Mouse (Mus musculus) urinary bladder, adult 18-20 months (tissue): ENCODE measurements around the gene Commd6.
A peak's percentile ranks its signal among the peaks of the same experiment; 100 is the strongest.
"Not testable (repeated sequence)": the region's sequence is repeated elsewhere in the genome, so short reads cannot be mapped to it uniquely, and the experiment has no call there.

Source experiments
- DNase-seq, 2 experiments: peaks; one replicate each; pipeline ENCODE4 v3.0.0; 2022; ENCODE audit warnings: low spot score in 2 of 2, mixed read lengths in 2 of 2

Gene Commd6

DNA sequence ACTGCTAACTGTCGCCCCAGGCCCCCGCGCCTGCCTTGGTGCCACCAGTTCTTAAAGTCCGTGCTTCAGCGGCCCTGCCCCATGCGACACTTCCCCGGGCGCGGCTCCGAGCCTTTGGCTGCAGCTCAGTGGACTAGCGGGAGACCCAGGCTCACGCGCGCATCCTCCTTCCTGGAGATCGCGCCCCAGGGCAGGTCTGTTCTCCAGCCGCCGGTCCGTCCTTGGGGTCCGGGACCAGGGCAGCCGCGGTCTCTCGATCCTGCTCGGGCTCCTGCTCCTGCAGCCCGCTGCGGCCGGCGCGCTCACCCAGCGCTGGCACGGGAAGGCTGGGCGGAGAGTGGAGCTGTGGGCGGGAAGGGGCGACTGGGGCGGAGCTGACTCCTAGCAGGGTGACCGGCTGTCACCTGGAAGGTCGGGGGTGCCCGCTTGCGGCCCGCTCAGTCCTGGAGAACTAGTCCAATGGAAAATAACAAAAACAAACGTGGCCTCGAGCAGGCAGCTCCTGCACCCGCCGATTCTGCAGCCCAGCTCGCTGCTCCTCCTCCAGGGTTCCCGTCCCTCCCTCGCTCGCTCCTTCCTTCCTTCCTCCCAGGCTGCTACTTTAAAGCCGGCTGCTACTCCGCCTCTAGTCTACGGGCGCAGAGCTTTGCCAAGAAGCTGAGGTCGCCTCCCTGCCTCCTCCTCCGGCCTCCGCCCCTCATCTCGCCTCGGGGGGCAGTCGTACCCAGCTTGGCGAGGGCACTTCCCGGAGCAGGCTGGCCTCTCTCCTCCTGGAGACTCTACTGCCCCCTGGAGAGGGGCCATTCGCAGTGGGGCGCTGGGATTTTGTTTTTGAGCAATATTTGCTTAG is 31.7 kb downstream of the Commd6 start, which contains the start of gene Tbc1d4:
Gene Tbc1d4, minus strand, starts transcription at position 673 of the 850 bp plus-strand sequence.
- DNase-seq, result peak; percentile 71 to 88

GRCm38 (mm10) chr14:101607631-101608518 is 32.6 kb downstream of the Commd6 start:
- peak in 1 of 2 experiments; percentile 41 for DNase-seq

- DNase-seq, result no peak
Observed at GRCm38 (mm10) chr14:101605843-101606242, 34.6 kb downstream of the Commd6 start.

DNA sequence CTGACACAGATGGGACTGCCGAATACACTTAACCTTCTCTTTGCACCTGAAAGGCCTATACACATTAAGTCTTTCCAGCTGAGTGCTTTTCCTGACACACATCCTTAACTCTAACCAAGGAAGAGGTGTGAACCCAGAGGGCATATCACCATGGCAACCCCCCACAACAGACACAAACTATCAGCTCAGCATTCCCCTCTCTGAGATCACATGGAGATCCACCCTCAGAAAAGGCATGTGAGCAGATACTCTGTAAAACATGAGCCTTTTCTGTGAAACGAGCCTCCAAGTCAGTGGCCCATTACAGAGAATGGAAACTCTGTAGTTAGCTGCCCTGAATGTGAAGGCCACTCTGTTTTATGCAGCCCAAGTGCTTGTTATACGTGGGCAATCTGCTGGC is 37.6 kb downstream of the Commd6 start:
- DNase-seq, result no peak

DNA sequence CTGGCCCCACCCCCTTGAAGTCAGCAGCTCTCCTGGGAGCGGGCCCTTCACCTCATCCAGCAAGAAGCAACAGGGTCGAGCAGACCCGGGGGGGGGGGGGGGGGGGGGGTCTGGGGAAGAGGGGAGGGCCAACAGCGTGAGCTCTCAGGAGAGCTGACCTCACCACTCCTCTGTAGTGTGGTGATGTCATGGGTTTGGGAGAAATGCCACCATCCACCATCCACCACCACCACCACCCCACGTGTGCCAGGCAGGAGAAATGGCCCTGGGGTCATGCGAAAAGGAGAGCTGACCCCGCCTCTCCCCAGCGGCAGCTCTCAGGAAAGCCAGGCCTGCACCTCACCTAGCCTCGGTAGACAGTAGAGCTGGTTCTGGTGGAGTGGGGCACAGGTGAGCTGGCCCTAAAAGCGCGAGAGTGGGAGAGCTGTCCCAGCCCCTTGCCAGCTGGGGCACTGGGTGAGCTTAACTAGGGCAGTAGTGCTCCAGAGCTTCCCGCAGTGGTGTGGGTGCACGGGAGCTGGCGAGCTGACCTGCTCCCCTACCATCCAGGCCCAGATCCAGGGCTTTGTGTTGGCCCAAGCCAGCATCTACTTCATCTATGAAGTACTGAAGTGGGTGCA is 43.3 kb downstream of the Commd6 start:
- DNase-seq, result no peak

- no peak for DNase-seq
Observed at GRCm38 (mm10) chr14:101596691-101597090, 43.8 kb downstream of the Commd6 start.

GRCm38 (mm10) chr14:101595301-101596080 is 45.0 kb downstream of the Commd6 start:
- no peak for DNase-seq

- no peak for DNase-seq
Observed at GRCm38 (mm10) chr14:101594001-101594400, 46.5 kb downstream of the Commd6 start.

DNA sequence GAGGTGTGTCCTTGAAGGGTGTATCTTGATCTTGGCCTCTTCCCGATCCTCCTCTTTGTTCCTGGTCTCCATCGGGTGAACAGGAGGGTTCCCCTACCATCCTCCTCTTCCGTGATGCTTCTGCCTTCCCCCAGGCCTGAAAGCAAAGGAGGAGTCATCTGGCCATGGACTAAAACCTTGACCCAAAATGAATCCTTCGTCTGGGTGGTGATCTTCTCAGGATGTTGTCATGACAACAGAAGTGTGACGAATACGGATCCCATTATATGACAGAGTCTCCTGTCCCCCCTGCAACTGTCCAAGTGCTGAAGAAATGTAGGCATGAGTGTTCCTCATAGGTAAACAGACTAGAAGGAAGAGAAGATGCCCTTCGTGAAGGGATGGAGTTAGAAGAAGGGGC is 47.1 kb downstream of the Commd6 start:
- no peak for DNase-seq

DNA sequence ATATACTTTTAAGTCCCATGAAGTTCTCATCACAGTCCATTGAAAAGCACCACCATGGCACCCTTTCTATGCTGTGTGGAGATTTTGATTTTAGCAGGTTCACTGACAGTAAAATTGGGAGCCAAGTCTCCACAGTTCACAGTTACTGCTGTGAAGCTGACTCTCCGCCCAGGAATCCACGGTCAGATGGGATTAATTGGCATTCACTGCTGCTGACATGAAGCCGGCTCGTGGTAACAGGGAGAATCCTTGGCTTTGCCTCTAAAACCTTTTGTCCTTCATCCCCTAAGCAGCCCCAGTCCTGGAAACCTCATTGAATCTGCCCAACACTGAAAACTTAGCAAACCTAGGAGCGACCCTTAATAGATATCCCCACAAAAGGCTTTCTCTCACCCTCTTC is 49.4 kb downstream of the Commd6 start:
- no peak for DNase-seq

- DNase-seq, result not testable (repeated sequence)
Observed at GRCm38 (mm10) chr14:101588209-101588991, 52.1 kb downstream of the Commd6 start.

DNA sequence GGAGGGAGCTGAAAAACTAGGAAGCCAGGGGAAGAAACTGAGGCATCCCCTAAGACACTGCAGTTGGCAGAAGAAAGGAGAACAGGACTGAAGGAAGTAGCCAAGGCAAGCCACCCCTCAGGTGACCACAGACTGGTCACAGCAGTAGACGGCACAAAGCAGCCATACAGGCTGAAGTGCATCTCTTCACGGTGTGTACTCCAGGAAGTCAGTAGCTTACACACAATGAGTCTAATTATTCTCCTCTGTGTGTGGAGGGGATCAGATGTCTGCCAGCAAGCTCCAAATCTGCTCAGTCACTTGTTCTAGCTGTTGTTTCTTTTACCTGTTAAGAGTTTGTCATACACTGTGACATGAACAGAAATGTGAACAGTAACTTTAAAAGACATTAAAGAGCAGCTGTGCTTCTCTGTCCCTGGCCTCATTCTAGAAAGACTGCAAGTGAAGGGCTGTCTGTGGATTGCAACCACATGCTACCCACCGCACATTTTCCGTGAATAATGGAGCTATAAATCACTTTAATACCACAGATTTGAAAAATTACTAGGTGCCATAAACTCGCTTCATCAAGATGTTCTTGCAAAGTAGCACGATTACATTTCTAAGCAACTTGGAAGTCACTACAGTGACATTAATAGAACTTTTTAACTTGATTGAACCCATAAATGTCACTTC is 53.0 kb downstream of the Commd6 start:
- DNase-seq, result not testable (repeated sequence)

GRCm38 (mm10) chr14:101586096-101586495 is 54.4 kb downstream of the Commd6 start:
- DNase-seq, result no peak
